Comparison of ENCODE assay signal across 28 mouse cellular contexts in the genomic region with DNA sequence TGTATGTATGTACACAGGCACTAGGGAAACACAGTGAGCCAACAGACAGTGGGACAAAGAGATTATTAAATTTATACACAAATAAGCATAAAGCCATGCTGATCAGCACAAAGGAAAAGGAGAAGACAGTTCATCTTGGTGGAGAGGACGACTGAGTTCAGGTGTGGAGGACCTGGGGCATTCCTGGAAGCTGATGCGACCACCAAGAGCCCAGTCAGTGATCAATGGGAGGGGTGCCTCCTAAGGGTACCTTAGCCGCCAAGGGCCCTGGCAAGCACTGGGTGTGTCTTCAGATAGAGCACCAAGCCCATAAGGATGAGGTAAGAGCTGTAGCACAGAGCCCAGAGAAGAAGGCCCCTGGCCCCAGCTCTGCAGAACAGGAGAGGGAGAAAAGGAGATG.
"Had no signal": no experiment of that assay in that cellular context is flagged by ENCODE, and none has a peak within 500 bp of the region (broad histone marks: within the 10 kb centered on the region; RNA-seq: fewer than 3 reads in every experiment).

No protein-coding gene starts in this region.

- H3K36me3 ChIP-seq: heart, embryonic 12.5 days; heart, embryonic 13.5 days; heart, embryonic 15.5 days; hindbrain, embryonic 10.5 days; hindbrain, embryonic 13.5 days; hindbrain, embryonic 15.5 days; intestine, embryonic 15.5 days; kidney, embryonic 15.5 days had no signal

- H3K27me3 ChIP-seq: heart, embryonic 12.5 days; heart, embryonic 13.5 days; heart, embryonic 15.5 days; hindbrain, embryonic 12.5 days; hindbrain, embryonic 15.5 days; intestine, embryonic 15.5 days; kidney, embryonic 15.5 days had no signal

- DNase-seq: heart, postnatal 36 days; heart, postnatal 4 days; kidney, adult 11 months; kidney, adult 18-20 months; kidney, adult 2 months; kidney, adult 8-10 months; kidney, adult 9 months; kidney, postnatal 10 days; kidney, postnatal 14 days; kidney, postnatal 25 days; kidney, postnatal 36 days; kidney, postnatal 4 days; layer of hippocampus, adult 9-11 months; layer of hippocampus, postnatal 36 days had no signal

- H3K4me3 ChIP-seq: heart, embryonic 12.5 days; heart, embryonic 13.5 days; heart, embryonic 15.5 days; hindbrain, embryonic 10.5 days; hindbrain, embryonic 12.5 days; hindbrain, embryonic 13.5 days; hindbrain, embryonic 15.5 days; intestine, embryonic 15.5 days; kidney, embryonic 15.5 days; layer of hippocampus, adult 2 months; left cerebral cortex, adult 2 months had no signal

- H3K4me1 ChIP-seq: hindbrain, embryonic 10.5 days; hindbrain, embryonic 12.5 days; hindbrain, embryonic 13.5 days; hindbrain, embryonic 15.5 days had no signal

- H3K27ac ChIP-seq: heart, embryonic 13.5 days; heart, embryonic 15.5 days; hindbrain, embryonic 10.5 days; hindbrain, embryonic 12.5 days; hindbrain, embryonic 13.5 days; hindbrain, embryonic 14.5 days; hindbrain, embryonic 15.5 days; hindbrain, postnatal 0 days; intestine, embryonic 15.5 days; kidney, embryonic 15.5 days; kidney, postnatal 0 days; layer of hippocampus, adult 2 months; left cerebral cortex, adult 2 months had no signal

- H3K9me3 ChIP-seq: heart, embryonic 12.5 days; heart, embryonic 13.5 days; heart, embryonic 15.5 days; hindbrain, embryonic 10.5 days; hindbrain, embryonic 12.5 days; hindbrain, embryonic 13.5 days; hindbrain, embryonic 15.5 days; intestine, embryonic 15.5 days; kidney, embryonic 15.5 days had no signal
